In the genomic region with DNA sequence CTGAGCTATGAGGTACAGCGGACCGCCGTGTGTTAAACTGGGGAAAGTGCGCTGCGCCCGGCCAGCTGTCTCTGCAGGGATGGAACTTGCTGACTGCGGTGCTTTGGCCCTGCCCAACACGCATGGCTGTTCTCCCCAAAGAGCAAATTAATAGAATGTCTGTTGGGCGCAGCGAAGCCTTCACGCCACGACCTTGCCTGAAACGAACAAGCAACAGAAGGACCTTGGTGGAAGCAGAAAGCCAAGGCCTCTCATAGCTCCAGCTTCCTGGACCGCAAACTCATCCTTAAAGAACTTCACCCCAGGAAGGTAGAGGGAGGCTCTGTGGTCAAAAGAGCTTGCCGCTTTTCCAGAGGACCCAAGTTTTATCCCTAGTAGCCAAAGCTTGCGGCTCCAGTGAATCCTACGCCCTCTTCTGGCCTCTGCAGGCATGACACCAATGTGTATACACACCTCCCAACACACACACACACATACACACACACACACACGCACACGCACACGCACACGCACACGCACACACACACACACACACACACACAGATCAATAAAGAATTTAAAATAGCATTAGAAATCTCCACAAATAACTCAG, we compare ENCODE assay signal across 19 mouse cellular contexts.
DNase-seq lines count a peak whose midpoint lies in the region; ATAC-seq and TF ChIP-seq lines count a peak whose summit lies in the region.
"Had no signal": no experiment of that assay in that cellular context is flagged by ENCODE, and none has a peak within 500 bp of the region (broad histone marks: within the 10 kb centered on the region; RNA-seq: fewer than 3 reads in every experiment).

No protein-coding gene starts in this region.

- no peaks in the 10 kb centered on the region for H3K27me3 ChIP-seq in liver, postnatal 0 days (ENCODE audit: insufficient read depth, low read length)
- H3K27me3 ChIP-seq in small intestine, adult 2 months (ENCODE audit: control insufficient read depth, insufficient read depth, low read length) = no peaks in the 10 kb centered on the region
- H3K27me3 ChIP-seq: heart, embryonic 13.5 days; lung, embryonic 15.5 days; neural tube, embryonic 12.5 days had no signal

- intact Hi-C loops in gastrocnemius, adult 2 months (cut with DNase I) = loop anchor here (10.0 kb wide), 1 partner anchor 246 kb away; no protein-coding TSS in a partner anchor

- TF ChIP-seq CTCF in liver, postnatal 0 days (IDR thresholded peaks at IDR 0.05; ENCODE audit: low read depth) = 0 out of 2 replicates have a peak, but pooled peaks have one; percentile 13
- peak; percentile 24; the same call in 1 of the 2 replicates for TF ChIP-seq CTCF in small intestine, adult 2 months (IDR thresholded peaks at IDR 0.05; ENCODE audit: extremely low read depth, insufficient read length, insufficient replicate concordance, low read depth, low read length)
- TF ChIP-seq CTCF in gastrocnemius, adult 2 months (IDR thresholded peaks at IDR 0.05) = no peak

- H3K27ac ChIP-seq in liver, postnatal 0 days (ENCODE audit: low read depth) = no peak overlapping the region
- no peak overlapping the region for H3K27ac ChIP-seq in small intestine, adult 2 months (ENCODE audit: insufficient read depth, low read depth, low read length)
- no peak overlapping the region for H3K27ac ChIP-seq in gastrocnemius, adult 2 months
- H3K27ac ChIP-seq: heart, embryonic 13.5 days; lung, embryonic 15.5 days; neural tube, embryonic 12.5 days had no signal

- no peak overlapping the region for H3K4me2 ChIP-seq in liver, postnatal 0 days (ENCODE audit: low read depth, low read length)
- H3K4me2 ChIP-seq: heart, embryonic 13.5 days; lung, embryonic 15.5 days; neural tube, embryonic 12.5 days had no signal

- H3K36me3 ChIP-seq in liver, postnatal 0 days (replicated peaks; ENCODE audit: insufficient read depth, low read length) = no peaks in the 10 kb centered on the region
- H3K36me3 ChIP-seq in small intestine, adult 2 months (ENCODE audit: control insufficient read depth, insufficient read depth, low read length) = no peaks in the 10 kb centered on the region
- H3K36me3 ChIP-seq: heart, embryonic 13.5 days; lung, embryonic 15.5 days; neural tube, embryonic 12.5 days had no signal

- no peak overlapping the region for H3K9ac ChIP-seq in liver, postnatal 0 days (replicated peaks)
- H3K9ac ChIP-seq: forebrain, postnatal 0 days; heart, embryonic 13.5 days; lung, embryonic 15.5 days; neural tube, embryonic 12.5 days had no signal

- WGBS in liver, postnatal 0 days (ENCODE audit: insufficient replicate concordance) = 91% methylated on average over 22 of the region's 22 CpGs
- WGBS in small intestine, adult 2 months = 64% methylated on average over 22 of the region's 22 CpGs

- no peak for ATAC-seq in liver, postnatal 0 days
- ATAC-seq: activated CD4-positive, CD25-positive, alpha-beta regulatory T cell, adult 4 months; forebrain, postnatal 0 days; midbrain, embryonic 16.5 days had no signal

- no peaks in the 10 kb centered on the region for H3K4me1 ChIP-seq in liver, postnatal 0 days (ENCODE audit: insufficient read depth)
- peaks cover 2% of the 10 kb centered on the region for H3K4me1 ChIP-seq in small intestine, adult 2 months (ENCODE audit: control insufficient read depth, insufficient read depth, insufficient read length, low read length)
- H3K4me1 ChIP-seq: heart, embryonic 13.5 days; neural tube, embryonic 12.5 days had no signal

- no peak for DNase-seq in liver, postnatal 0 days
- DNase-seq in liver = no peak
- peak; percentile 33 for DNase-seq in ES-CJ7 (ENCODE audit: low read depth, low spot score)
- peak; percentile 57 for DNase-seq in adrenal gland, adult 8-10 months
- DNase-seq in gastrocnemius, adult 2 months = no peak
- DNase-seq in embryo, embryonic 10 days (ENCODE audit: low spot score) = no peak
- DNase-seq: cerebellum, adult 2 months; forebrain, postnatal 0 days; heart, adult 11 months; heart, postnatal 36 days; layer of hippocampus, postnatal 36 days; thymus, postnatal 36 days had no signal

- H3K9me3 ChIP-seq in liver, postnatal 0 days (ENCODE audit: low read length) = no peaks in the 10 kb centered on the region
- H3K9me3 ChIP-seq: heart, embryonic 13.5 days; lung, embryonic 15.5 days; neural tube, embryonic 12.5 days had no signal

- TF ChIP-seq EP300 in liver, postnatal 0 days (IDR thresholded peaks at IDR 0.05; ENCODE audit: low read depth) = no peak

- TF ChIP-seq POLR2A in small intestine, adult 2 months (IDR thresholded peaks at IDR 0.05; ENCODE audit: low read depth, low read length) = no peak

- H3K4me3 ChIP-seq in liver, postnatal 0 days (ENCODE audit: low read depth, low read length) = no peak overlapping the region
- no peak overlapping the region for H3K4me3 ChIP-seq in small intestine, adult 2 months (ENCODE audit: low read depth, low read length)
- H3K4me3 ChIP-seq in gastrocnemius, adult 2 months = no peak overlapping the region
- H3K4me3 ChIP-seq: erythroblast, embryonic 14.5 days; heart, embryonic 13.5 days; lung, embryonic 15.5 days; neural tube, embryonic 12.5 days had no signal

Comparison
In these comparisons a context has a peak if more than half of its experiments do, and no peak if none do; other contexts are left out.
1. DNase-seq: peak in ES-CJ7 (single experiment) and adrenal gland, adult 8-10 months (single experiment); none in liver, postnatal 0 days (single experiment), liver (single experiment), gastrocnemius, adult 2 months (single experiment) and embryo, embryonic 10 days (single experiment).